Mouse (Mus musculus): ENCODE results near the gene Zfp14.

GRCm38 (mm10) chr7:30031379-30031778, 19.8 kb downstream of the Zfp14 start:
- TF ChIP-seq CTCF (IDR thresholded peaks at IDR 0.05; ENCODE audit: borderline replicate concordance, extremely low read depth, insufficient read depth, insufficient read length) (no peak), POLR2A (IDR thresholded peaks at IDR 0.05; ENCODE audit: borderline replicate concordance, extremely low read depth, insufficient read depth, insufficient read length, poor library complexity, severe bottlenecking) (no peak)

Measured in brain, embryonic 14.5 days (tissue).